Mouse (Mus musculus): Measurements from ENCODE around the gene Cd27. TPM values are rescaled to one million over a fixed set of nuclear protein-coding genes. Genes with fewer than 3 reads are reported as not detected.

Gene Cd27
- total RNA-seq, 2 experiments from 2014 or later: 0.19 to 0.68 TPM

DNA sequence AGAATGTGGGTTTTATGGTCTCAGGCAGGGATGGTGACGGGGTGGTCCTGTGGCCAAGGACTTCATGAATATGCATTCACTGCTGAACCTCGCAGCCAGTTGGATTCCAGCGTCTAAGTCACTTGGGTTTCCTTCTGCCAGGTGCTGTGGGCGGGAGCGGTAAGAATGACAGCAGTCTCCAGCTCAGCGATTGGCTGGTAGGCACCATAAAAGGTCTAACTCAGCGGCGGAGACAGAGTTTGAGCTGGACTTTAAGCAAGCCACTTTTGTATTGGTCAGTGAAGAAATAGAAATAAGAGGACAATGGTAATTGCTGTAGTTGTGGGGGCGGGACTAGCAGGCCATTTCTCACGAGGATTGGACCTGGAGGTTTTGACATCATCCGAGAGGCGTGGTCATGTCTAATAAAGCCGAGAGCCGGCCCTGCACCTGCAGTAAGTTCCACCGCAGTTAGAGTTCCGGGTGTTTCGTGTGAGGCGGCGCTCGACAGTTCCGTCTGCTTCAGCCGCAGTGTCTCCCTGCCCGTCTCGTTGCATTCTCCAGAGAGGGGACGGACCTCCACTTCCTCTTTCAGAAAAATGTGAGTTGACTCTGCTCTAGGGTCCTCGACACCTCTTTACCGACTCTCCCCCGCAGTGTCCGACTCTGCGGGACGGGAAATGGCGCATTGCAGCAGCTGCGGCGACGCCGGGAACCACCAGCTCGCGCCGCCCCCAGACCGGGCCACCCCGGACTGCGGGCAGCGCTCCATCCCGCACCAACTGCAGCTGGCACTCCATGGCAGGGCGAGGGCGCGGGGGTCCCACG is 21.5 kb downstream of the Cd27 start, which contains the start of gene Vamp1:
Gene Vamp1, plus strand, starts transcription at position 404 of the 807 bp plus-strand sequence.
- peak; percentile 96 for DNase-seq (ENCODE audit: low spot score)

- DNase-seq (ENCODE audit: low spot score): no peak
Observed at GRCm38 (mm10) chr6:125213715-125214114, 23.1 kb downstream of the Cd27 start.

- DNase-seq (ENCODE audit: low spot score): no peak
Observed at GRCm38 (mm10) chr6:125213129-125213528, 23.7 kb downstream of the Cd27 start.

DNA sequence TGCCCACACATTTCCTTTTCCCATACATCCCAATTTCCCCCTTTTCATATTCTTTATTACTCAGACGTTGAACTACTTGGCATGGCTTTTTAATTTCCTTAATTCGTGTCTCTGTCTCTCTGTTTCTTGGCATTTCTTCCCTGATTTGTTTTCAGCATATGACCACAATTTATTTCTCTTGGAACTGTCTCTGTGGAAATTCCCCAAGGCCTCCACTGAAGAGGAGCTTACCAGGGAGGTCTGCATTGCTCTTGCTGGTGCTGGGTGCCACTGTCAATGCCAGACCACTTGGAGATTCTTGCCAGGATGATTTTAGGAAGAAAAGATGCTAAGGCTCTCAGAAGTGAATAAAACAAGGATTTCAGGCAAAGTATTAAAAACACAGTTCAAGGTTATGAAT is 24.2 kb downstream of the Cd27 start:
- no peak for DNase-seq (ENCODE audit: low spot score)

DNA sequence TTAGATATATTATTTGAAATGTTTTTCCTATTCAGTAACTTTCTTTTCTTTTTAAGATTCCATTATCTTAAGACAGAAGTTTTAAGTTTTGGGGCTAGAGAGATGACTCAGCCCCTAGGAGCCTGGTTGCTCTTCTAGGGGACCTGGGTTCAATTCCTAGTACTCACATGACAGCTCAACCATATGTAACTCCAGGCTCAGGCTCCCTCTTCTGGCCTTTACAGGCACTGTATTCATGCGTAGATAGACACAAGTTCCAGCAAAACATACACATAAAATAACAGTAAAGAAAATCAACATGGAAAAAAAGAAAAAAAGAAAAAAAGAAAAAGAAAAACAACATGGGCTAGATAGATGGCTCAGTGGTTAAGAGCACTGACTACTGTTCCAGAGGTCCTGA is 26.4 kb downstream of the Cd27 start:
- DNase-seq (ENCODE audit: low spot score): no peak

GRCm38 (mm10) chr6:125197166-125197565 is 39.6 kb downstream of the Cd27 start:
- no peak for DNase-seq (ENCODE audit: low spot score)

DNA sequence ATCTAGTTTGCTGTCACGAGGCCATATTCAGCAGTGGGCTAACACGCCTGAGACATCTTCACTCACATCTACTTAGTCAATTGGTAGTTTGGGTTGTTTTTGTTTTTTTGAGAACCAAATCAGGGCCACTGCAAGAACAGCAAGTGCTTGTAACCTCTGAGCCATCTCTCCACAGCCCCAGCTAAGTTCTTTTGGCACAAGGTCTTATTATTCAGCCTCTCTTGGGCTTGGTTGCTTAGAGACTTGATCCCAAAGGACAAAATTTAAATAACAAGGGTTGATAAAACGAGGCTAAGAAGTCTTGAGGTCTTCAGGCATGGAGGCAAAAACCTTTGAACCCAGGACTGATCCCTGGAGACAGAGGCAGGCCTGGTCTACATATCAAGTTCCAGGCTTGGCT is 40.5 kb downstream of the Cd27 start:
- no peak for DNase-seq (ENCODE audit: low spot score)

DNA sequence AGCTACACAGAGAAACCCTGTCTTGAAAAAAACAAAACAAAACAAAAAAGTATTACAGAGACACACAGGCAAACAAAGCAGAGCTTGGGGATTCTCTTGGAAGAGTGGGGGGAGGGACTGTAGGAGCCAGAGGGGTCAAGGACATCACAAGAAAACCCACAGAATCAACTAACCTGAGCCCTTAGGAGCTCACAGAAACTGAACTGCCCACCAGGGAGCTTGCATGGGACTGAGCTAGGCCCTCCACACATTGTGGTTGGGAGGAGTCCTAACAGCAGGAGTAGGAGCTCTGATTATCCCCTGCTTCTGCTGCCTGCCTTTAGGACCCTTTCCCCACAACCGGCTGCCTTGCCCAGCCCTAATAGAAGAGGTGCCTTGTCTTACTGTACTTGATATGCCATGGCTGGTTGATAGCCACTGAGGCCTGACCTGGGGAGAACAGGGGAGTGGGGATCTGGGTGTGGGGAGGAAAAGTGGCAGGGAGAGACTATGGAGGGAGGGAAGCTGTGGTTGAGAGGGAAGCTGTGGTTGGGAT is 41.2 kb downstream of the Cd27 start:
- DNase-seq (ENCODE audit: low spot score): no peak

- DNase-seq (ENCODE audit: low spot score): no peak
Observed at GRCm38 (mm10) chr6:125193390-125193789, 43.4 kb downstream of the Cd27 start.

DNA sequence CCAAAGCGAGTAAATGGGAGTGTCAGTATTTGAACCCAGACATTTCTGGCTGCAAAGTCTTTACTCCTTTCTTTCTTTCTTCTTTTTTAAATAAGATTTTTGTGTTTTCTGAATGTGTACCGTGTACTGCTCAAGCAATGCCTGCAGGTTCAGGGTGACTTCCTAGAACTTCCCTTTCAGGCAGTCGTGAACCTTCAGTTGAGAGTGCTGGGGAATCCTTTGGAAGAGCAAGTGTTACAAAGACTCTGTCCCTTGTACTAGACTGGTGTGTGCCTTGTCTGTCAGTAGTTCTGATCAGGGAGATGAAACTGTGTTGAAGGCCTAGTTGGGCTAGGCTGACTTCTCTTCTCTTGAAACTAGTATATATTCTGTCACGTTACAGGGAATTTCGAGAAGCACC is 44.0 kb downstream of the Cd27 start:
- DNase-seq (ENCODE audit: low spot score): no peak

DNA sequence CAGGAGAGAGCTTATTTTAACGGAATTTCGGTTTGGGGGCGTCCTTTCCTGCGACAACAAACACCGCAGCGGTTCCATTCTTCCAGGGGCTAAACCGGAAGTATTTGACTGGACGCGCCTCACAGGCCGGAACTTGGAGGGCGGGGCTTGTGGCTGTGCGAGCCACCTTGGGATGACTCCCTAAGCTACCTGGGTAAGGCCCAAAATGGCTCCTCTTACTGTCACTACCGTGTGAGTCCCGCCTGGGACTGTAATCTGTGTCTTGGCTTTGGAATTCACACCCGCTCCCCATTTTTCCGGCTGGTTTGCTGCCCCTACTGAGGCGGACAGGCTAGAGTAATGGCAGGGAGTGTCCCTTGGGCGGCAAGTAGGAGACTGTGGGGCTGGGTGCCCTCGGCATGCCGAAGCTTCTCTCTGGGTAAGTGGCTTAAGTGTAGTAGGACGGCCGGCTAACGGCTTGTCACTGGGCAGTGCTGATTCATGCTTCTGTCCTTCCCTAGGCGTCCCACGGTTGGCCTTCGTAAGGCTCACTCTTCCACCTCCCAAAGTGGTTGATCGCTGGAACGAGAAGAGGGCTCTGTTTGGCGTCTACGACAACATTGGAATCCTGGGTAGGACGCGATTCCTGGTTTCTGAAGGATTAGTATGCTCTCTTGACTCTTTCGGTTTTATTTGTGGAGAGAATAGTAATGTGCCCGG is 44.6 kb downstream of the Cd27 start:
- peak; percentile 92 for DNase-seq (ENCODE audit: low spot score)

DNA sequence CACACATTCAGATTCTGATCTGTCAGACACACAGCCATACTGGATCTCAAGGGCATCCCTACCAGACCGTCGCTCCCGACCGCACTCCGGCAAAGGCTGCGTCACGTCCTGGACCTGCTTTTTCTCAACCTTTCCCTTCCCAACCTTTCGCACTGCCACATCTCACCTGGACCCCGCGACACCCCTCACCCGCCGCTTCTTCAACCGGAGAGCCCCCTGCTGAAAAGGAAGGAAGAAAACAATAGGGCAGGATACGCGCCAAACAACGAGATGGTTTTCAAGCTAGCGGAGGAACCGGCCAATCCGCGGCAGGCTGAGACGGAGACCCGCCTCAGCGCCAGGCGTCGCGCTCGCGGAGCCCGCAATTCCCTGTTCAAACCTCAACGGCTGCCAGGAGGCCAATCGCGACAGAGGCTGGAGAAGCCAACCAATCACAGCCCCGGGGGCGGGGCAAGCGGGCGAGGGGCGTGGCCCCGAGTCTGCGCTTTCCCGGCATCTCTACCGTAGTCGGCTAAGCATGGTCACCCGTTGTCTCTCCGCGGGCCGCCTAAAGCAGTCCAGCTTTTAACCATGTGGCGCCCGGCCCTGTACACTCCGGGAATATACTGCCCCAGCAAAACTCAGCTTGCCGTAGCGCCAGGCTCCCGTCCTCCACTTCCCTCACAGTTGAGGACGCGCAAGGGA is 45.3 kb downstream of the Cd27 start, which contains the start of the genes Ncapd2 and Mrpl51:
Gene Ncapd2, minus strand, starts transcription at position 370 of the 684 bp plus-strand sequence.
Gene Mrpl51, plus strand, starts transcription at position 470 of the 684 bp plus-strand sequence.
- peak; percentile 97 for DNase-seq (ENCODE audit: low spot score)

DNA sequence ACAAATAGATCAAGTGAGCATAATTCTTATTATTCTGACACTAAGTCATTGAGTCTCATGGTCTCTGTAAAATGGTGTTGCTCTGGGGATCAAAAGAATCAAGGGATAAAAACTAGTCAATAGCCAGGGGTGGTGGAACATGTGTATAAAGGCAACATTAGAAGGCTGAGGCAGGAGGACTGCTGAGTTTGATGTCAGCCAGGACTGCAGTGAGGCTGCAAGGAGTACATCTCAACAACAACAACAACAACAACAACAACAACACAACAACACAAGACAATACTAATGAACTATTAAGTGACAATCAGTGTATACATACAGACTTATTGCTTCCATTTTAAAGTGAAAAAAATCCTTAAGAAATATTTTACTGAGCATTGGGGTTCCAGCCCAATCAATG is 46.0 kb downstream of the Cd27 start:
- DNase-seq (ENCODE audit: low spot score): no peak

GRCm38 (mm10) chr6:125186203-125186602 is 50.6 kb downstream of the Cd27 start:
- no peak for DNase-seq (ENCODE audit: low spot score)

Small RNA genes lying within 50 kb of the gene (microRNA-seq; reads per million reads assigned to microRNA genes)
- gene Mir3098: 1.4 reads per million
- gene Mir8113: not detected

Other genes with a start within 250 kb of the Cd27 start
- under 1 TPM; 0.75 to 0.93 TPM for gene Pianp, start 240.3 kb downstream of the Cd27 start, total RNA-seq (2021)
- 10 to 100 TPM; 22.4 to 24.0 TPM for gene Zfp384, start 227.9 kb downstream of the Cd27 start, total RNA-seq (2021)
- gene Ing4, start 197.2 kb downstream of the Cd27 start, total RNA-seq (2021): 10 to 100 TPM; 22.0 to 23.2 TPM
- 1 to 10 TPM; 2.0 to 2.4 TPM for gene Acrbp, start 187.3 kb downstream of the Cd27 start, total RNA-seq (2021)
- not detected for gene Lpar5, start 169.1 kb downstream of the Cd27 start, total RNA-seq (2021)
- 10 to 100 TPM; 64.1 to 70.6 TPM for gene Chd4, start 141.0 kb downstream of the Cd27 start, total RNA-seq (2021)
- gene Nop2, start 105.1 kb downstream of the Cd27 start, total RNA-seq (2021): 10 to 100 TPM; 16.3 to 17.7 TPM
- 1 to 10 TPM; 5.8 to 6.3 TPM for gene Iffo1, start 91.8 kb downstream of the Cd27 start, total RNA-seq (2021)
- over 10,000 TPM in 1 of 2 experiments, 1,000 to 10,000 TPM in 1; 8,476 to 11,435 TPM for gene Gapdh, start 70.5 kb downstream of the Cd27 start, total RNA-seq (2021)
- 1 to 10 TPM; 6.5 to 8.2 TPM for gene Ncapd2, start 45.3 kb downstream of the Cd27 start, total RNA-seq (2021)
- 100 to 1,000 TPM; 212 to 229 TPM for gene Mrpl51, start 45.2 kb downstream of the Cd27 start, total RNA-seq (2021)
- gene Vamp1, start 21.5 kb downstream of the Cd27 start, total RNA-seq (2021): 10 to 100 TPM; 13.1 to 14.9 TPM
- 1 to 10 TPM; 1.9 to 3.0 TPM for gene Tapbpl, start 5.2 kb downstream of the Cd27 start, total RNA-seq (2021)
- gene Tuba3a, start 49.0 kb upstream of the Cd27 start, total RNA-seq (2021): not detected
- gene Ltbr, start 76.9 kb upstream of the Cd27 start, total RNA-seq (2021): 10 to 100 TPM; 15.3 to 17.7 TPM
- gene Scnn1a, start 83.6 kb upstream of the Cd27 start, total RNA-seq (2021): under 1 TPM; 0.19 to 0.25 TPM
- 10 to 100 TPM; 16.6 to 24.9 TPM for gene Tnfrsf1a, start 112.4 kb upstream of the Cd27 start, total RNA-seq (2021)
- not detected for gene Plekhg6, start 143.8 kb upstream of the Cd27 start, total RNA-seq (2021)

Data from gastrocnemius, adult 18-20 months (tissue).